Mouse (Mus musculus) lung, postnatal 0 days (tissue): ENCODE measurements at regions not wholly inside any gene's neighbourhood (a gene's known extent, or its start where the extent isn't known, plus 50 kb on each side); places are given as distances from the start of the nearest gene placed in this dataset.

Experiments used
- ATAC-seq: fragments of 200-750 bp; cut with Nextera tagmentation; 2 replicates; pipeline ENCODE4 v1.8.0; 2017; ENCODE audit warnings: moderate library complexity
- DNase-seq: peaks from one replicate; pipeline ENCODE4 v3.0.0-alpha.2; 2016; ENCODE audit warnings: low spot score
- H3K27ac ChIP-seq: fragments of 300-500 bp; sonication (generic); 2 replicates; pipeline ENCODE4 v1.5.1; 2014; ENCODE audit warnings: antibody characterized with exemption, mild to moderate bottlenecking, low read length, mixed read lengths
- H3K27me3 ChIP-seq: fragments of 300-500 bp; sonication (generic); replicated peaks from 2 replicates; pipeline ENCODE4 v1.6.1; 2014; ENCODE audit warnings: low read length, mixed read lengths; ENCODE audit not compliant: insufficient read depth
- H3K36me3 ChIP-seq: fragments of 300-500 bp; sonication (generic); 2 replicates; pipeline ENCODE4 v1.6.1; 2014; ENCODE audit warnings: low read length, mixed read lengths; ENCODE audit not compliant: insufficient read depth
- H3K4me1 ChIP-seq: fragments of 300-500 bp; sonication (generic); 2 replicates; pipeline ENCODE4 v1.6.1; 2014; ENCODE audit warnings: antibody characterized with exemption, low read depth, low read length, mixed read lengths; ENCODE audit not compliant: insufficient read depth
- H3K4me2 ChIP-seq: fragments of 300-500 bp; sonication (generic); replicated peaks from 2 replicates; pipeline ENCODE4 v1.6.1; 2014; ENCODE audit warnings: low read depth, mild to moderate bottlenecking, low read length, moderate library complexity, mixed read lengths
- H3K4me3 ChIP-seq: fragments of 300-500 bp; sonication (generic); 2 replicates; pipeline ENCODE4 v1.5.1; 2014; ENCODE audit warnings: low read depth, low read length
- H3K9ac ChIP-seq: fragments of 300-500 bp; sonication (generic); replicated peaks from 2 replicates; pipeline ENCODE4 v1.6.1; 2014; ENCODE audit warnings: low read depth, mild to moderate bottlenecking
- H3K9me3 ChIP-seq: fragments of 300-500 bp; sonication (generic); 2 replicates; pipeline ENCODE4 v1.6.1; 2016; ENCODE audit warnings: low read length, mixed read lengths
- CTCF ChIP-seq: IDR thresholded peaks from 2 replicates; pipeline ENCODE4 v1.5.1; 2016; ENCODE audit warnings: antibody characterized with exemption, mild to moderate bottlenecking
- EP300 ChIP-seq: IDR thresholded peaks from 2 replicates; pipeline ENCODE4 v1.6.1; 2016; ENCODE audit warnings: antibody characterized with exemption, mild to moderate bottlenecking, control low read depth
- WGBS: fragments of 180-500 bp; shearing (Covaris S2); extraction: QIAGEN DNeasy Blood & Tissue Kit; methylation state at CpG from one replicate; pipeline ENCODE4 v1.1.7; 2014; 5-methylcytosine and 5-hydroxymethylcytosine counted together

DNA sequence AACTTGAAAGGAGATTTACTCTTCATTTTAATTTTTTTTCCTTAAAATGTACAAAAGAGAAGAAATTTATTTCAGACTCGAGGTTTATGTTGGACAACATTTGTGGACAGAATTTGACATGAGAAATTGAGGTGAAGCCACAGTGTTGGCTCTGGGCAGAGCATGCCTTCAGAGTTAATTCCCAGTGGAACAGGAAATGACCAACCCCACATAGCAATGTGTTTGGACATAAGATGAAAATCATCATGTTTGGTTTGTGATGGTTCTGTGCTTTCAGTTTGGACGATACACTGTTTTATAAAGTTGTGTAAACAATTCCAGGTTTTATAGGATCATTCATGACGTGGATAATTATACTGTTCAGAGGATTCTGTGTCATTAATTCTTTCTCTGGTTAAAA lies 271.9 kb upstream of the Mettl25 start:
- Histone ChIP-seq H3K27ac (no peak overlapping the region), H3K4me3 (no peak overlapping the region), H3K4me1 (no peaks in the 10 kb centered on the region), H3K4me2 (no peak overlapping the region), H3K9ac (no peak overlapping the region), H3K9me3 (no peaks in the 10 kb centered on the region), H3K27me3 (no peaks in the 10 kb centered on the region), H3K36me3 (no peaks in the 10 kb centered on the region)
- no peak for DNase-seq
- no peak for TF ChIP-seq CTCF
- TF ChIP-seq EP300, result no peak
- ATAC-seq, result no peak
- WGBS, result 29% methylated on average over 3 of the region's 3 CpGs

- H3K27me3 ChIP-seq, result no peaks in the 10 kb centered on the region
- no peaks in the 10 kb centered on the region for H3K36me3 ChIP-seq
- WGBS, result 41% methylated on average over 6 of the region's 6 CpGs
- no peak overlapping the region for H3K27ac ChIP-seq
- ATAC-seq (no peak), DNase-seq (no peak)
- no peaks in the 10 kb centered on the region for H3K9me3 ChIP-seq
- no peak overlapping the region for H3K4me3 ChIP-seq
- TF ChIP-seq CTCF, result no peak
- no peak for TF ChIP-seq EP300
- H3K9ac ChIP-seq, result no peak overlapping the region
- no peak overlapping the region for H3K4me2 ChIP-seq
- no peaks in the 10 kb centered on the region for H3K4me1 ChIP-seq
Measured at GRCm38 (mm10) chr10:106114743-106115486, 273.7 kb upstream of the Mettl25 start.

GRCm38 (mm10) chr10:106121826-106122225 lies 280.6 kb upstream of the Mettl25 start:
- H3K4me2 ChIP-seq, result no peak overlapping the region
- no peak overlapping the region for H3K4me3 ChIP-seq
- H3K27ac ChIP-seq, result no peak overlapping the region
- TF ChIP-seq CTCF, result no peak
- TF ChIP-seq EP300, result no peak
- no peaks in the 10 kb centered on the region for H3K27me3 ChIP-seq
- H3K36me3 ChIP-seq, result no peaks in the 10 kb centered on the region
- no peaks in the 10 kb centered on the region for H3K4me1 ChIP-seq
- 64% methylated on average over 2 of the region's 2 CpGs for WGBS
- H3K9ac ChIP-seq, result no peak overlapping the region
- ATAC-seq, result no peak
- no peaks in the 10 kb centered on the region for H3K9me3 ChIP-seq
- DNase-seq, result no peak

GRCm38 (mm10) chr10:106122952-106123351 lies 281.8 kb upstream of the Mettl25 start:
- TF ChIP-seq CTCF, result no peak
- no peak for TF ChIP-seq EP300
- no peaks in the 10 kb centered on the region for H3K36me3 ChIP-seq
- no peak overlapping the region for H3K27ac ChIP-seq
- no peak overlapping the region for H3K4me2 ChIP-seq
- H3K27me3 ChIP-seq, result no peaks in the 10 kb centered on the region
- H3K4me3 ChIP-seq, result no peak overlapping the region
- WGBS, result 75% methylated on average over 8 of the region's 8 CpGs
- H3K9me3 ChIP-seq, result no peaks in the 10 kb centered on the region
- no peak overlapping the region for H3K9ac ChIP-seq
- ATAC-seq (no peak), DNase-seq (no peak)
- H3K4me1 ChIP-seq, result no peaks in the 10 kb centered on the region

GRCm38 (mm10) chr10:106172131-106172530 lies 298.0 kb upstream of the Ppfia2 start:
- H3K27me3 ChIP-seq, result no peaks in the 10 kb centered on the region
- H3K36me3 ChIP-seq, result no peaks in the 10 kb centered on the region
- ATAC-seq, result no peak
- no peak overlapping the region for H3K4me3 ChIP-seq
- TF ChIP-seq CTCF (no peak), EP300 (no peak)
- H3K4me2 ChIP-seq, result no peak overlapping the region
- WGBS, result 54% methylated on average over 3 of the region's 3 CpGs
- H3K9ac ChIP-seq, result no peak overlapping the region
- DNase-seq, result no peak
- no peaks in the 10 kb centered on the region for H3K9me3 ChIP-seq
- H3K4me1 ChIP-seq, result no peaks in the 10 kb centered on the region
- no peak overlapping the region for H3K27ac ChIP-seq

DNA sequence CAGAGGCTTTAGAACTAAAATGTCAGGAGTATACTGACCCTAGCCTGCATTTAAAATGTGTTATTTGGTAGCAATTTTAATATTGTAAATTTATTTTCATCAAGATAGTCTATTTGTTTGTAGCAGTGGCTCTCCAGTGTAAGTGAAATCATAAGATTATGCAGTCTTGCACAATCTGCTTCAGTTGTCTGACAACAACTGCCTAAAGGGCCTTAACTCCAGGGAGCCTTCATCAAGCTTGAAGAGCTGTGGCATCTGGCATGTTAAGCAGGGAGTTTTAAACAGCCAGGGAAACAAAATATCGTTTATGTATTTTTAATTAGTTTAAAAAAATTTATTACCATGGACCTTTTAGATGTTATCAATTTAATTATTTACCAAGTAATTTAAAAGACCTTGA lies 295.7 kb upstream of the Ppfia2 start:
- Histone ChIP-seq H3K27me3 (no peaks in the 10 kb centered on the region), H3K4me3 (no peak overlapping the region), H3K36me3 (no peaks in the 10 kb centered on the region), H3K9me3 (no peaks in the 10 kb centered on the region), H3K4me2 (no peak overlapping the region), H3K4me1 (no peaks in the 10 kb centered on the region), H3K27ac (no peak overlapping the region), H3K9ac (no peak overlapping the region)
- 47% methylated on average over 1 of the region's 1 CpGs for WGBS
- no peak for ATAC-seq
- TF ChIP-seq CTCF (no peak), EP300 (no peak)
- DNase-seq, result no peak

- no peak overlapping the region for H3K27ac ChIP-seq
- TF ChIP-seq CTCF, result no peak
- TF ChIP-seq EP300, result no peak
- WGBS, result 77% methylated on average over 3 of the region's 3 CpGs
Measured at GRCm38 (mm10) chr10:106179651-106180050, 290.5 kb upstream of the Ppfia2 start.

More at GRCm38 (mm10) chr10:106179651-106180050, 290.5 kb upstream of the Ppfia2 start:
- no peaks in the 10 kb centered on the region for H3K9me3 ChIP-seq
- DNase-seq, result no peak
- H3K4me1 ChIP-seq, result no peaks in the 10 kb centered on the region
- no peak overlapping the region for H3K9ac ChIP-seq
- H3K36me3 ChIP-seq, result no peaks in the 10 kb centered on the region
- H3K4me3 ChIP-seq, result no peak overlapping the region
- no peak overlapping the region for H3K4me2 ChIP-seq
- no peaks in the 10 kb centered on the region for H3K27me3 ChIP-seq
- no peak for ATAC-seq
